Mouse (Mus musculus) lung, embryonic 15.5 days (tissue): ENCODE data around the gene Adgrg1. TPM values are rescaled to one million over a fixed set of nuclear protein-coding genes. Genes with fewer than 3 reads are reported as not detected.
"Not testable (repeated sequence)": the region's sequence is repeated elsewhere in the genome, so short reads cannot be mapped to it uniquely, and the experiment has no call there.

Experiments used
- ATAC-seq: fragments of 200-750 bp; cut with Nextera tagmentation; 2 replicates; pipeline ENCODE4 v1.8.0; 2017; ENCODE audit warnings: moderate number of reproducible peaks, borderline replicate concordance; ENCODE audit not compliant: low FRiP score, low TSS enrichment; ENCODE audit errors: extremely low read depth
- H3K27ac ChIP-seq: fragments of 300-500 bp; sonication (generic); 2 replicates; pipeline ENCODE4 v1.5.1; 2015; ENCODE audit warnings: moderate library complexity, mild to moderate bottlenecking, inconsistent platforms
- H3K27me3 ChIP-seq: fragments of 300-500 bp; sonication (generic); 2 replicates; pipeline ENCODE4 v1.6.1; 2015; ENCODE audit warnings: inconsistent platforms
- H3K36me3 ChIP-seq: fragments of 300-500 bp; sonication (generic); 2 replicates; pipeline ENCODE4 v1.6.1; 2015; ENCODE audit warnings: inconsistent platforms
- H3K4me1 ChIP-seq: fragments of 300-500 bp; sonication (generic); 2 replicates; pipeline ENCODE4 v1.6.1; 2015; ENCODE audit warnings: inconsistent platforms
- H3K4me2 ChIP-seq: fragments of 300-500 bp; sonication (generic); 2 replicates; pipeline ENCODE4 v1.6.1; 2015; ENCODE audit warnings: inconsistent platforms, mild to moderate bottlenecking, moderate library complexity
- H3K4me3 ChIP-seq: fragments of 300-500 bp; sonication (generic); 2 replicates; pipeline ENCODE4 v1.5.1; 2015; ENCODE audit warnings: mild to moderate bottlenecking, inconsistent platforms
- H3K9ac ChIP-seq: fragments of 300-500 bp; sonication (generic); 2 replicates; pipeline ENCODE4 v1.6.1; 2015; ENCODE audit warnings: inconsistent platforms
- H3K9me3 ChIP-seq: fragments of 300-500 bp; sonication (generic); 2 replicates; pipeline ENCODE4 v1.6.1; 2016; ENCODE audit warnings: inconsistent platforms
- WGBS: fragments of 180-500 bp; shearing (Covaris S2); methylation state at CpG from one replicate; pipeline ENCODE4 v1.1.7; 2015; 5-methylcytosine and 5-hydroxymethylcytosine counted together
- polyA plus RNA-seq: library from polyadenylated mRNA; unstranded; fragments of >200 nt; fragmentation: Nextera tagmentation; extraction: Ambion mirVana; gene quantifications from 2 replicates; pipeline ENCODE4 v1.2.1, GENCODE M21; 2015

Gene Adgrg1
- polyA plus RNA-seq, 1 experiment from 2014 or later, result 35.6 TPM

GRCm38 (mm10) chr8:95020293-95020777 is 45.8 kb downstream of the Adgrg1 start:
- Histone ChIP-seq H3K36me3 (no peaks in the 10 kb centered on the region), H3K27me3 (no peaks in the 10 kb centered on the region), H3K27ac (peak overlapping the region; percentile 72; the same call in 1 of the 2 replicates), H3K4me2 (peak overlapping the region; percentile 30), H3K4me1 (no peaks in the 10 kb centered on the region), H3K9ac (no peak overlapping the region; the same call in 1 of the 2 replicates), H3K9me3 (no peaks in the 10 kb centered on the region), H3K4me3 (no peak overlapping the region)
- ATAC-seq, result peak; percentile 36; the same call in 1 of the 2 replicates
- WGBS, result 36% methylated on average over 12 of the region's 12 CpGs

GRCm38 (mm10) chr8:95020821-95021220 is 46.3 kb downstream of the Adgrg1 start:
- ATAC-seq, result no peak
- no peak overlapping the region for H3K27ac ChIP-seq
- peak overlapping the region; percentile 30 for H3K4me2 ChIP-seq
- H3K36me3 ChIP-seq, result no peaks in the 10 kb centered on the region
- 53% methylated on average over 10 of the region's 10 CpGs for WGBS
- no peak overlapping the region for H3K4me3 ChIP-seq
- H3K4me1 ChIP-seq, result no peaks in the 10 kb centered on the region
- no peaks in the 10 kb centered on the region for H3K27me3 ChIP-seq
- H3K9me3 ChIP-seq, result no peaks in the 10 kb centered on the region
- H3K9ac ChIP-seq, result no peak overlapping the region

- no peaks in the 10 kb centered on the region for H3K9me3 ChIP-seq
- WGBS, result 18% methylated on average over 8 of the region's 8 CpGs
- no peaks in the 10 kb centered on the region for H3K27me3 ChIP-seq
- no peaks in the 10 kb centered on the region for H3K4me1 ChIP-seq
- no peak overlapping the region for H3K4me2 ChIP-seq
- ATAC-seq, result no peak
- H3K36me3 ChIP-seq, result no peaks in the 10 kb centered on the region
- H3K27ac ChIP-seq, result no peak overlapping the region
- no peak overlapping the region for H3K4me3 ChIP-seq
- no peak overlapping the region for H3K9ac ChIP-seq
Measured at GRCm38 (mm10) chr8:95023201-95023600, 48.6 kb downstream of the Adgrg1 start.

GRCm38 (mm10) chr8:95024387-95024786 is 49.8 kb downstream of the Adgrg1 start:
- no peak for ATAC-seq
- Histone ChIP-seq H3K4me1 (no peaks in the 10 kb centered on the region), H3K27me3 (no peaks in the 10 kb centered on the region), H3K9ac (no peak overlapping the region), H3K36me3 (no peaks in the 10 kb centered on the region), H3K4me3 (no peak overlapping the region), H3K9me3 (no peaks in the 10 kb centered on the region), H3K4me2 (no peak overlapping the region), H3K27ac (no peak overlapping the region)
- WGBS, result 71% methylated on average over 4 of the region's 4 CpGs

GRCm38 (mm10) chr8:95025421-95025820 is 50.9 kb downstream of the Adgrg1 start:
- no peak overlapping the region for H3K9ac ChIP-seq
- no peaks in the 10 kb centered on the region for H3K36me3 ChIP-seq
- H3K4me1 ChIP-seq, result no peaks in the 10 kb centered on the region
- H3K27me3 ChIP-seq, result no peaks in the 10 kb centered on the region
- no peak overlapping the region for H3K4me3 ChIP-seq
- no peak for ATAC-seq
- no peaks in the 10 kb centered on the region for H3K9me3 ChIP-seq
- H3K27ac ChIP-seq, result no peak overlapping the region
- no peak overlapping the region for H3K4me2 ChIP-seq
- 63% methylated on average over 2 of the region's 2 CpGs for WGBS

GRCm38 (mm10) chr8:95028391-95028790 is 53.8 kb downstream of the Adgrg1 start:
- not testable (repeated sequence) for H3K4me2 ChIP-seq, H3K27me3 ChIP-seq, H3K9me3 ChIP-seq, H3K27ac ChIP-seq, H3K4me1 ChIP-seq, ATAC-seq, H3K36me3 ChIP-seq, H3K4me3 ChIP-seq, H3K9ac ChIP-seq
- WGBS, result 54% methylated on average over 7 of the region's 7 CpGs

GRCm38 (mm10) chr8:95037106-95037925 is 62.8 kb downstream of the Adgrg1 start:
- Histone ChIP-seq H3K36me3 (no peaks in the 10 kb centered on the region), H3K4me2 (no peak overlapping the region), H3K9ac (no peak overlapping the region), H3K4me1 (no peaks in the 10 kb centered on the region), H3K27me3 (no peaks in the 10 kb centered on the region), H3K27ac (no peak overlapping the region), H3K4me3 (no peak overlapping the region), H3K9me3 (no peaks in the 10 kb centered on the region)
- peak; percentile 74; the same call in 1 of the 2 replicates for ATAC-seq
- WGBS, result 50% methylated on average over 7 of the region's 7 CpGs

GRCm38 (mm10) chr8:95041883-95042784 is 67.6 kb downstream of the Adgrg1 start:
- Histone ChIP-seq H3K9ac (no peak overlapping the region), H3K27me3 (no peaks in the 10 kb centered on the region), H3K27ac (peak overlapping the region; percentile 85), H3K4me2 (peak overlapping the region; percentile 16; the same call in 1 of the 2 replicates), H3K36me3 (no peaks in the 10 kb centered on the region), H3K9me3 (no peaks in the 10 kb centered on the region), H3K4me3 (no peak overlapping the region), H3K4me1 (peaks cover 10% of the 10 kb centered on the region; the same call in 1 of the 2 replicates)
- peak; percentile 76; the same call in 1 of the 2 replicates for ATAC-seq
- 46% methylated on average over 6 of the region's 6 CpGs for WGBS

- Histone ChIP-seq H3K4me3 (no peak overlapping the region), H3K27me3 (no peaks in the 10 kb centered on the region), H3K27ac (no peak overlapping the region), H3K4me1 (peaks cover 10% of the 10 kb centered on the region; the same call in 1 of the 2 replicates), H3K9me3 (no peaks in the 10 kb centered on the region), H3K36me3 (no peaks in the 10 kb centered on the region), H3K9ac (no peak overlapping the region), H3K4me2 (no peak overlapping the region)
- 53% methylated on average over 4 of the region's 4 CpGs for WGBS
- no peak for ATAC-seq
Measured at GRCm38 (mm10) chr8:95044811-95045210, 70.3 kb downstream of the Adgrg1 start.

- H3K9ac ChIP-seq, result no peak overlapping the region
- 67% methylated on average over 3 of the region's 3 CpGs for WGBS
- H3K4me1 ChIP-seq, result peaks cover 10% of the 10 kb centered on the region; the same call in 1 of the 2 replicates
- no peak overlapping the region for H3K4me2 ChIP-seq
- H3K27me3 ChIP-seq, result no peaks in the 10 kb centered on the region
- H3K27ac ChIP-seq, result no peak overlapping the region
- H3K4me3 ChIP-seq, result no peak overlapping the region
- ATAC-seq, result no peak
- H3K36me3 ChIP-seq, result no peaks in the 10 kb centered on the region
- H3K9me3 ChIP-seq, result no peaks in the 10 kb centered on the region
Measured at GRCm38 (mm10) chr8:95046982-95047381, 72.4 kb downstream of the Adgrg1 start.

GRCm38 (mm10) chr8:95047884-95048680 is 73.5 kb downstream of the Adgrg1 start:
- no peak overlapping the region for H3K27ac ChIP-seq
- H3K36me3 ChIP-seq, result no peaks in the 10 kb centered on the region
- ATAC-seq, result no peak
- H3K4me2 ChIP-seq, result no peak overlapping the region
- H3K9me3 ChIP-seq, result no peaks in the 10 kb centered on the region
- no peak overlapping the region for H3K4me3 ChIP-seq
- no peak overlapping the region for H3K9ac ChIP-seq
- WGBS, result 64% methylated on average over 6 of the region's 6 CpGs
- peaks cover 5% of the 10 kb centered on the region; the same call in 1 of the 2 replicates for H3K4me1 ChIP-seq
- no peaks in the 10 kb centered on the region for H3K27me3 ChIP-seq
